Mouse (Mus musculus): ENCODE measurements around the gene Creb3l4. TPM values are rescaled to one million over a fixed set of nuclear protein-coding genes. Genes with fewer than 3 reads are reported as not detected.

Gene Creb3l4
- polyA plus RNA-seq, 1 experiment: 0.56 TPM

DNA sequence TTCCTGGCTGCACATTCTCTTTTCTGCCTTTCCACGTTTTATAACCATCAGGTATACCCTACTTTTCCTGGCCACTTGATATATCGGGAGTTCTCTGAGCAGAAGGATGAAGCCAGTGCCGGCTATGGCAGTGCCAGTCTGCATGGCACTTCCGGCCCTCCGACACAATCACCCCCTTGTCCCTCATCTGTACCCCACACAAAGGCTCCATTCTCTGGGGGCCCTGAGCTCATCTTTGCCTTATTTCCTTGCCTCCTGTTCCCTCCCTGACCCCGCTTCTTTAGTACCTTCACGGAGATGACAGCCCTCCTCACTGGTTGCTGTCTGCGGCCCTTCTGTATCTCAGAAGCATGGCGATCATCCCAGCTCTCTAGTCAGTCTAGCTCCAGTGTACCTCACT is 37.4 kb upstream of the Creb3l4 start:
- H3K36me3 ChIP-seq (ENCODE audit: control insufficient read depth, insufficient read depth, low read length): peaks cover 44% of the 10 kb centered on the region

DNA sequence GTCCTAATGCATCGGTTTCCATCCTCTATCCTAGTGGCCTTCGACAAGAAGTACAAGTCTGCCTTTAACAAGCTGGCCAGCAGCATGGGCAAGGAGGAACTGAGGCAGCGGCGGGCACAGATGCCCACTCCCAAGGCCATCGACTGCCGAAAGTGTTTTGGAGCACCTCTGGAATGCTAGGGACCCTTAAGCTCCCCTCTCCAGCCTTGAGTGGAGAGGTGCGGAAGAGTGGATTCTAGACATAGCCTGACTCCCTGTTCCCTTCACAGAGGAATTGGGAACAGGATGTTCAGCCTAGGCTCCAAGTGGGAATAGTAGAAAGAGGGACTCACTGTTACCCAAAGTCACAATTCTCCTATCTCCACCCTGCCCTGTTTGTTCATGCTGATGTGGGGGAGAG is 36.4 kb upstream of the Creb3l4 start:
- Histone ChIP-seq H3K4me1 (ENCODE audit: control insufficient read depth, insufficient read depth, insufficient read length) (no peaks in the 10 kb centered on the region), H3K4me3 (ENCODE audit: extremely low read depth, insufficient read depth, insufficient read length) (no peak overlapping the region), H3K27ac (ENCODE audit: insufficient read depth, low read length) (no peak overlapping the region), H3K27me3 (ENCODE audit: control insufficient read depth, insufficient read depth, low read length) (no peaks in the 10 kb centered on the region), H3K36me3 (ENCODE audit: control insufficient read depth, insufficient read depth, low read length) (peaks cover 49% of the 10 kb centered on the region)
- WGBS: 94% methylated on average over 7 of the region's 7 CpGs
- no peak for DNase-seq (ENCODE audit: low read depth in 1 of 2, low spot score in 2 of 2)
- TF ChIP-seq POLR2A (IDR thresholded peaks at IDR 0.05; ENCODE audit: low read depth, low read length) (no peak), CTCF (IDR thresholded peaks at IDR 0.05; ENCODE audit: extremely low read depth, insufficient read depth, insufficient read length, insufficient replicate concordance) (no peak)

More for the DNA sequence above, 37.4 kb upstream of the Creb3l4 start:
- no peaks in the 10 kb centered on the region for H3K27me3 ChIP-seq (ENCODE audit: control insufficient read depth, insufficient read depth, low read length)
- no peaks in the 10 kb centered on the region for H3K4me1 ChIP-seq (ENCODE audit: control insufficient read depth, insufficient read depth, insufficient read length)
- WGBS: 97% methylated on average over 9 of the region's 9 CpGs
- TF ChIP-seq POLR2A (IDR thresholded peaks at IDR 0.05; ENCODE audit: low read depth, low read length) (no peak), CTCF (IDR thresholded peaks at IDR 0.05; ENCODE audit: extremely low read depth, insufficient read depth, insufficient read length, insufficient replicate concordance) (no peak)
- no peak overlapping the region for H3K4me3 ChIP-seq (ENCODE audit: extremely low read depth, insufficient read depth, insufficient read length)
- no peak for DNase-seq (ENCODE audit: low read depth in 1 of 2, low spot score in 2 of 2)
- H3K27ac ChIP-seq (ENCODE audit: insufficient read depth, low read length): no peak overlapping the region

DNA sequence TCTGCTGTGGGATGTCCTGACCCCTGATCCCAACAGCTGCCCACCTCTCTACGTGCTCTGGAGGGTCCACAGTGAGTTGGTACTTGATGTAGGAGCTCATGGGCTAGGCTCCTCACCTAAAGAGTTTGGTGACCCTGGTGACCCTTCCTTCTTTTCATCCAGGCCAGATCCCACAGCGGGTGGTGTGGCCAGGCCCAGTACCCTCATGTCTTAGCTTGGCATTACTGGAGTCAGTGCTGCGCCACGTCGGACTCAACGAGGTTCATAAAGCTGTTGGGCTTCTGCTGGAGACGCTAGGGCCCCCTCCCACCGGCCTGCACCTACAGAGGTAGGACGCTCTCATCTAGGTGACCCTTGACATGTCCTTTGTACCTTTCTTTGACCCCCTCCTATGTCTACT is 35.9 kb upstream of the Creb3l4 start:
- no peak for DNase-seq (ENCODE audit: low read depth in 1 of 2, low spot score in 2 of 2)
- H3K4me1 ChIP-seq (ENCODE audit: control insufficient read depth, insufficient read depth, insufficient read length): no peaks in the 10 kb centered on the region
- no peak for TF ChIP-seq POLR2A (IDR thresholded peaks at IDR 0.05; ENCODE audit: low read depth, low read length)
- no peak overlapping the region for H3K27ac ChIP-seq (ENCODE audit: insufficient read depth, low read length)
- H3K27me3 ChIP-seq (ENCODE audit: control insufficient read depth, insufficient read depth, low read length): no peaks in the 10 kb centered on the region
- no peak overlapping the region for H3K4me3 ChIP-seq (ENCODE audit: extremely low read depth, insufficient read depth, insufficient read length)
- WGBS: 95% methylated on average over 9 of the region's 9 CpGs
- H3K36me3 ChIP-seq (ENCODE audit: control insufficient read depth, insufficient read depth, low read length): peaks cover 51% of the 10 kb centered on the region

GRCm38 (mm10) chr3:90278211-90278610 is 34.9 kb upstream of the Creb3l4 start:
- Histone ChIP-seq H3K4me3 (ENCODE audit: extremely low read depth, insufficient read depth, insufficient read length) (no peak overlapping the region), H3K4me1 (ENCODE audit: control insufficient read depth, insufficient read depth, insufficient read length) (no peaks in the 10 kb centered on the region), H3K36me3 (ENCODE audit: control insufficient read depth, insufficient read depth, low read length) (peaks cover 61% of the 10 kb centered on the region), H3K27ac (ENCODE audit: insufficient read depth, low read length) (no peak overlapping the region), H3K27me3 (ENCODE audit: control insufficient read depth, insufficient read depth, low read length) (no peaks in the 10 kb centered on the region)
- TF ChIP-seq CTCF (IDR thresholded peaks at IDR 0.05; ENCODE audit: extremely low read depth, insufficient read depth, insufficient read length, insufficient replicate concordance) (no peak), POLR2A (IDR thresholded peaks at IDR 0.05; ENCODE audit: low read depth, low read length) (no peak)
- DNase-seq (ENCODE audit: low read depth in 1 of 2, low spot score in 2 of 2): no peak
- WGBS: 99% methylated on average over 10 of the region's 10 CpGs

DNA sequence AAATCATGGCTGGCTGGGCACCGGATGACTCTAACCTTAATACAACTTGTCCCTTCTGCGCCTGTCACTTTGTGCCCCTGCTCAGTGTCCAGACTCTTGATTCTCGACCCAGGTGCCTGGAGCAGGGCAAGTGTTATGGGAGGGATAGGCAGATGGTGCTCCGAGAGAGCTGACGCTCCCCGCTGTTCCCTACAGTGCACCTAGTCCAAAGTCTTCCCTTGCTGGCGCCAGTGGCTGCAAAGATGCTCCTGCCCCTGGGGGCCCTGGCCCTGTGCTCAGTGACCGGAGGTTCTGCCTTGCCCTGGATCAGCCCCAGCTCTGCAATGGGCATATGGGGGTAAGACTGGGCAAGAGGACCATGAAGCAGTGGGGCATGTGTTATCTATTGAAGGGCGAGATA is 34.5 kb upstream of the Creb3l4 start:
- Histone ChIP-seq H3K27me3 (ENCODE audit: control insufficient read depth, insufficient read depth, low read length) (no peaks in the 10 kb centered on the region), H3K36me3 (ENCODE audit: control insufficient read depth, insufficient read depth, low read length) (peaks cover 62% of the 10 kb centered on the region)
- TF ChIP-seq CTCF (IDR thresholded peaks at IDR 0.05; ENCODE audit: extremely low read depth, insufficient read depth, insufficient read length, insufficient replicate concordance): no peak

GRCm38 (mm10) chr3:90276858-90277257 is 33.5 kb upstream of the Creb3l4 start:
- DNase-seq (ENCODE audit: low read depth in 1 of 2, low spot score in 2 of 2): no peak
- Histone ChIP-seq H3K27me3 (ENCODE audit: control insufficient read depth, insufficient read depth, low read length) (no peaks in the 10 kb centered on the region), H3K27ac (ENCODE audit: insufficient read depth, low read length) (no peak overlapping the region), H3K36me3 (ENCODE audit: control insufficient read depth, insufficient read depth, low read length) (peaks cover 71% of the 10 kb centered on the region), H3K4me1 (ENCODE audit: control insufficient read depth, insufficient read depth, insufficient read length) (no peaks in the 10 kb centered on the region), H3K4me3 (ENCODE audit: extremely low read depth, insufficient read depth, insufficient read length) (no peak overlapping the region)
- WGBS: 89% methylated on average over 16 of the region's 16 CpGs
- no peak for TF ChIP-seq CTCF (IDR thresholded peaks at IDR 0.05; ENCODE audit: extremely low read depth, insufficient read depth, insufficient read length, insufficient replicate concordance)
- no peak for TF ChIP-seq POLR2A (IDR thresholded peaks at IDR 0.05; ENCODE audit: low read depth, low read length)

More for the DNA sequence above, 34.5 kb upstream of the Creb3l4 start:
- no peak for DNase-seq (ENCODE audit: low read depth in 1 of 2, low spot score in 2 of 2)
- no peaks in the 10 kb centered on the region for H3K4me1 ChIP-seq (ENCODE audit: control insufficient read depth, insufficient read depth, insufficient read length)
- WGBS: 96% methylated on average over 9 of the region's 9 CpGs
- no peak overlapping the region for H3K4me3 ChIP-seq (ENCODE audit: extremely low read depth, insufficient read depth, insufficient read length)
- no peak overlapping the region for H3K27ac ChIP-seq (ENCODE audit: insufficient read depth, low read length)

DNA sequence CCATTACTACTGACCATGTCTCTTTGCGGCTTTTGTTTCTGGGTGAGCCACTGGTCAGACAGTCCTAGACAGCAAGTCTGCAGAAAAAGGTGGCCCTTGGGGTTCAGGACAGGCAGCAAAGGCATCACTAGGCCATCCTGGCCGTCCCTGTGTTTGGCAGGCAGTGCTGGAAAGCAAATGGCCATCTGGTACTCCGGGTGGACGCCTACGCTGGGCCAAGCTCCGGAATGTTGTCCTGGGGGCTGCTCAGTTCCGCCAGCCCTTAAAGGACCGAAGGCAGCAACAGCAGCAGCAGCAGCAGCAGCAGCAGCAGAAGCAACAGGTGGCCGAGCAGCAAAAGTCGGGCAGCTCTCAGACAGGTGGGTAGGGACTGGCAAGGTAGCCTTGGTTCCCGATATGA is 32.0 kb upstream of the Creb3l4 start:
- Histone ChIP-seq H3K36me3 (ENCODE audit: control insufficient read depth, insufficient read depth, low read length) (peaks cover 81% of the 10 kb centered on the region), H3K4me1 (ENCODE audit: control insufficient read depth, insufficient read depth, insufficient read length) (no peaks in the 10 kb centered on the region), H3K4me3 (ENCODE audit: extremely low read depth, insufficient read depth, insufficient read length) (no peak overlapping the region), H3K27ac (ENCODE audit: insufficient read depth, low read length) (no peak overlapping the region), H3K27me3 (ENCODE audit: control insufficient read depth, insufficient read depth, low read length) (no peaks in the 10 kb centered on the region)
- 95% methylated on average over 11 of the region's 11 CpGs for WGBS
- TF ChIP-seq POLR2A (IDR thresholded peaks at IDR 0.05; ENCODE audit: low read depth, low read length) (no peak), CTCF (IDR thresholded peaks at IDR 0.05; ENCODE audit: extremely low read depth, insufficient read depth, insufficient read length, insufficient replicate concordance) (no peak)
- no peak for DNase-seq (ENCODE audit: low read depth in 1 of 2, low spot score in 2 of 2)

Data from spleen, adult 2 months (tissue).